In genomic region chr5:115145976-115146746, GRCm38 (mm10) we compare ENCODE assay signal across 24 mouse cellular contexts. TPM values are rescaled to one million over a fixed set of nuclear protein-coding genes. Genes with fewer than 3 reads are reported as not detected.
DNase-seq lines count a peak whose midpoint lies in the region; ATAC-seq and TF ChIP-seq lines count a peak whose summit lies in the region.
"Had no signal": no experiment of that assay in that cellular context is flagged by ENCODE, and none has a peak within 500 bp of the region (broad histone marks: within the 10 kb centered on the region; RNA-seq: fewer than 3 reads in every experiment).

No protein-coding gene starts in this region.

- 74% methylated on average over 6 of the region's 6 CpGs for WGBS in heart, postnatal 0 days

- DNase-seq in gastrocnemius, adult 18-20 months (ENCODE audit: low spot score) = peak; percentile 63
- no peak for DNase-seq in gastrocnemius, postnatal 10 days
- no peak for DNase-seq in heart, postnatal 0 days (ENCODE audit: low spot score)
- no peak for DNase-seq in heart, postnatal 25 days (ENCODE audit: low spot score)
- DNase-seq in kidney, postnatal 10 days = peak; percentile 6
- DNase-seq in kidney, adult 9 months = no peak
- DNase-seq in ES-E14 (ENCODE audit: low read depth, low spot score) = no peak
- DNase-seq: adrenal gland, adult 2 months; adrenal gland, postnatal 25 days; cerebellum, adult 8-10 months; cerebellum, postnatal 14 days; embryo, embryonic 11 days; heart, postnatal 36 days; kidney, adult 18-20 months had no signal

- in situ Hi-C loops in ES-E14 (cut with MboI; ENCODE audit: low sequenced_read_pairs in 2 of 2, unreplicated experiment in 2 of 2) = no loop called here

- peaks cover 53% of the 10 kb centered on the region for H3K36me3 ChIP-seq in heart, postnatal 0 days (replicated peaks; ENCODE audit: control insufficient read depth, insufficient read depth, low read length)
- peaks cover 44% of the 10 kb centered on the region for H3K36me3 ChIP-seq in ES-E14 (ENCODE audit: control insufficient read depth, insufficient read depth, low read length, poor library complexity, severe bottlenecking)

- intact Hi-C loops in heart, postnatal 25 days (cut with DNase I) = no loop called here

- H3K9me3 ChIP-seq in heart, postnatal 0 days (replicated peaks; ENCODE audit: control insufficient read depth, low read length) = no peaks in the 10 kb centered on the region
- H3K9me3 ChIP-seq in ES-E14 (ENCODE audit: control insufficient read depth, insufficient read depth, low read depth, low read length) = no peaks in the 10 kb centered on the region
- H3K9me3 ChIP-seq: embryonic facial prominence, embryonic 15.5 days; hindbrain, embryonic 12.5 days had no signal

- peak overlapping the region; percentile 58 for H3K27ac ChIP-seq in heart, postnatal 0 days (ENCODE audit: low read depth)
- H3K27ac ChIP-seq in ES-E14 (ENCODE audit: insufficient read depth, low read depth, low read length, poor library complexity, severe bottlenecking) = peak overlapping the region; percentile 61; the same call in 1 of the 2 replicates
- H3K27ac ChIP-seq: embryonic facial prominence, embryonic 15.5 days; forebrain, embryonic 10.5 days; hindbrain, embryonic 12.5 days had no signal

- no peak overlapping the region for H3K4me2 ChIP-seq in heart, postnatal 0 days (ENCODE audit: low read depth, low read length)
- H3K4me2 ChIP-seq: embryonic facial prominence, embryonic 15.5 days; hindbrain, embryonic 12.5 days had no signal

- H3K9ac ChIP-seq in heart, postnatal 0 days (replicated peaks; ENCODE audit: low read depth, low read length) = no peak overlapping the region
- no peak overlapping the region; the same call in 1 of the 2 replicates for H3K9ac ChIP-seq in ES-E14 (ENCODE audit: insufficient read depth, low read depth, low read length, poor library complexity, severe bottlenecking)
- H3K9ac ChIP-seq: embryonic facial prominence, embryonic 15.5 days; hindbrain, embryonic 12.5 days had no signal

- no peaks in the 10 kb centered on the region for H3K27me3 ChIP-seq in heart, postnatal 0 days (ENCODE audit: control insufficient read depth, insufficient read depth, low read length)
- H3K27me3 ChIP-seq: embryonic facial prominence, embryonic 15.5 days; hindbrain, embryonic 12.5 days had no signal

- no peaks in the 10 kb centered on the region for H3K4me1 ChIP-seq in heart, postnatal 0 days (ENCODE audit: control insufficient read depth, insufficient read depth)
- H3K4me1 ChIP-seq in ES-E14 (ENCODE audit: control insufficient read depth in 2 of 2, insufficient read depth in 2 of 2, low read length in 2 of 2, poor library complexity in 1 of 2) = peaks cover 0 to 42% of the 10 kb centered on the region in 2 experiments
- H3K4me1 ChIP-seq: hindbrain, embryonic 12.5 days had no signal

- TF ChIP-seq CTCF in heart, postnatal 0 days (IDR thresholded peaks at IDR 0.05; ENCODE audit: low read depth) = no peak

- no peak overlapping the region for H3K4me3 ChIP-seq in heart, postnatal 0 days (ENCODE audit: low read depth, low read length)
- H3K4me3 ChIP-seq in ES-E14 (ENCODE audit: insufficient read depth in 1 of 2, low read depth in 1 of 2, low read length in 2 of 2, poor library complexity in 1 of 2, severe bottlenecking in 1 of 2) = no peak overlapping the region
- H3K4me3 ChIP-seq: embryonic facial prominence, embryonic 15.5 days; erythroblast, embryonic 14.5 days; forebrain, embryonic 10.5 days; hindbrain, embryonic 12.5 days had no signal

- ATAC-seq in heart, postnatal 0 days (ENCODE audit: insufficient read depth, low read depth) = no peak
- ATAC-seq in megakaryocyte progenitor cell, adult 5-6 weeks (replicated peaks; ENCODE audit: poor library complexity) = no peak
- ATAC-seq: forebrain, embryonic 14.5 days; hindbrain, embryonic 16.5 days; inflammation-experienced regulatory T-cells, adult 6 months had no signal

- no peak for TF ChIP-seq EP300 in heart, postnatal 0 days (IDR thresholded peaks at IDR 0.05; ENCODE audit: low read depth)

TF ChIP-seq in ES-E14, 5 proteins besides CTCF, POLR2A, EP300 and RAD21:
- TF ChIP-seq ZC3H11A (IDR thresholded peaks at IDR 0.05; ENCODE audit: borderline replicate concordance, low read depth, low read length) (no peak), HCFC1 (IDR thresholded peaks at IDR 0.05; ENCODE audit: borderline replicate concordance, insufficient read depth, low read length) (no peak), MAFK (IDR thresholded peaks at IDR 0.05; ENCODE audit: insufficient read depth, low read depth, low read length) (no peak)
TF ChIP-seq in ES-E14: peak in this region for 0.

RNA-seq across cellular contexts. Expression of gene Unc119b, which starts 11.4 kb away (rescaled TPM):
- 10 to 100 TPM; 11.1 to 12.4 TPM for total RNA-seq in gastrocnemius, adult 18-20 months (2021)
- 10 to 100 TPM; 13.4 to 18.5 TPM for total RNA-seq in gastrocnemius, postnatal 10 days (2021)
- total RNA-seq in heart, postnatal 0 days (2014; rRNA removed; ENCODE audit: low replicate concordance) = 17.0 and 25.9 TPM in 2 replicates
- polyA plus RNA-seq in heart, postnatal 0 days (2015; fragmentation: Nextera tagmentation; extraction: Ambion mirVana) = 10.6 and 11.7 TPM in 2 replicates
- total RNA-seq in heart, postnatal 25 days (2021) = 10 to 100 TPM; 18.9 to 21.9 TPM
- 27.1 and 27.5 TPM in 2 replicates for total RNA-seq in ES-E14 (2012; rRNA removed)
- total RNA-seq in megakaryocyte progenitor cell, adult 5-6 weeks (2015) = 4.1 and 7.2 TPM in 2 replicates
- total RNA-seq in megakaryocyte progenitor cell, adult 5-6 weeks (2017) = 9.6 and 11.2 TPM in 2 replicates

RNA-seq across cellular contexts. Expression of gene Mlec, which starts 11.8 kb away (rescaled TPM):
- total RNA-seq in gastrocnemius, adult 18-20 months (2021) = 100 to 1,000 TPM; 149 to 158 TPM
- 100 to 1,000 TPM; 231 to 235 TPM for total RNA-seq in gastrocnemius, postnatal 10 days (2021)
- total RNA-seq in heart, postnatal 0 days (2014; rRNA removed; ENCODE audit: low replicate concordance) = 68.4 and 74.8 TPM in 2 replicates
- 20.4 and 21.1 TPM in 2 replicates for polyA plus RNA-seq in heart, postnatal 0 days (2015; fragmentation: Nextera tagmentation; extraction: Ambion mirVana)
- total RNA-seq in heart, postnatal 25 days (2021) = 10 to 100 TPM; 74.6 to 75.8 TPM
- total RNA-seq in ES-E14 (2012; rRNA removed) = 191 and 272 TPM in 2 replicates
- total RNA-seq in megakaryocyte progenitor cell, adult 5-6 weeks (2015) = 242 and 279 TPM in 2 replicates
- total RNA-seq in megakaryocyte progenitor cell, adult 5-6 weeks (2017) = 276 and 305 TPM in 2 replicates

RNA-seq across cellular contexts. Expression of gene Acads, which starts 27.0 kb away (rescaled TPM):
- total RNA-seq in gastrocnemius, adult 18-20 months (2021) = 10 to 100 TPM; 74.2 to 75.3 TPM
- 10 to 100 TPM; 53.8 to 67.7 TPM for total RNA-seq in gastrocnemius, postnatal 10 days (2021)
- total RNA-seq in heart, postnatal 0 days (2014; rRNA removed; ENCODE audit: low replicate concordance) = 266 and 288 TPM in 2 replicates
- polyA plus RNA-seq in heart, postnatal 0 days (2015; fragmentation: Nextera tagmentation; extraction: Ambion mirVana) = 208 and 211 TPM in 2 replicates
- total RNA-seq in heart, postnatal 25 days (2021) = 100 to 1,000 TPM; 189 to 199 TPM
- 41.1 and 43.6 TPM in 2 replicates for total RNA-seq in ES-E14 (2012; rRNA removed)
- 27.8 and 28.8 TPM in 2 replicates for total RNA-seq in megakaryocyte progenitor cell, adult 5-6 weeks (2015)
- 22.3 and 34.1 TPM in 2 replicates for total RNA-seq in megakaryocyte progenitor cell, adult 5-6 weeks (2017)

RNA-seq across cellular contexts. Expression of gene Cabp1, which starts 48.0 kb away (rescaled TPM):
- total RNA-seq in gastrocnemius, adult 18-20 months (2021) = 1 to 10 TPM in 1 of 2 experiments, under 1 TPM in 1; 0.50 to 1.2 TPM
- 1 to 10 TPM; 2.1 to 4.5 TPM for total RNA-seq in gastrocnemius, postnatal 10 days (2021)
- 0.39 and 4.1 TPM in 2 replicates for total RNA-seq in heart, postnatal 0 days (2014; rRNA removed; ENCODE audit: low replicate concordance)
- polyA plus RNA-seq in heart, postnatal 0 days (2015; fragmentation: Nextera tagmentation; extraction: Ambion mirVana) = 0.78 and 0.96 TPM in 2 replicates
- total RNA-seq in heart, postnatal 25 days (2021) = 1 to 10 TPM; 2.7 to 3.0 TPM
- 14.9 and 25.2 TPM in 2 replicates for total RNA-seq in ES-E14 (2012; rRNA removed)
- total RNA-seq in megakaryocyte progenitor cell, adult 5-6 weeks (2015) = not detected in 2 replicates
- not detected in 2 replicates for total RNA-seq in megakaryocyte progenitor cell, adult 5-6 weeks (2017)
- total RNA-seq: common myeloid progenitor, adult 5-6 weeks; granulocyte monocyte progenitor cell, adult 5-6 weeks had no signal
- polyA plus RNA-seq: erythroblast, embryonic 14.5 days; inflammation-experienced regulatory T-cells, adult 6 months had no signal

RNA-seq across cellular contexts. Expression of gene Gm10401, which starts 48.1 kb away (rescaled TPM):
- total RNA-seq in gastrocnemius, adult 18-20 months (2021) = not detected
- total RNA-seq in gastrocnemius, postnatal 10 days (2021) = not detected
- not detected in 2 replicates for total RNA-seq in heart, postnatal 0 days (2014; rRNA removed; ENCODE audit: low replicate concordance)
- polyA plus RNA-seq in heart, postnatal 0 days (2015; fragmentation: Nextera tagmentation; extraction: Ambion mirVana) = 13.3 and 14.4 TPM in 2 replicates
- total RNA-seq in heart, postnatal 25 days (2021) = not detected
- total RNA-seq in ES-E14 (2012; rRNA removed) = 5.8 and 7.7 TPM in 2 replicates
- total RNA-seq in megakaryocyte progenitor cell, adult 5-6 weeks (2015) = not detected in 2 replicates
- not detected in 2 replicates for total RNA-seq in megakaryocyte progenitor cell, adult 5-6 weeks (2017)
- total RNA-seq: adrenal gland, adult 2 months; adrenal gland, postnatal 25 days; heart, postnatal 36 days had no signal
- polyA plus RNA-seq: adrenal gland, adult 2 months; erythroblast, embryonic 14.5 days had no signal

Comparison
In these comparisons a context has a peak if more than half of its experiments do, and no peak if none do; other contexts are left out.
1. DNase-seq: peak in gastrocnemius, adult 18-20 months (single experiment) and kidney, postnatal 10 days (single experiment); none in gastrocnemius, postnatal 10 days (single experiment), heart, postnatal 0 days (single experiment), heart, postnatal 25 days (single experiment), kidney, adult 9 months (single experiment) and ES-E14 (single experiment).